Mouse (Mus musculus) stomach, embryonic 15.5 days (tissue): ENCODE measurements around the gene Fbxl4. TPM values are rescaled to one million over a fixed set of nuclear protein-coding genes. Genes with fewer than 3 reads are reported as not detected.
"Not testable (repeated sequence)": the region's sequence is repeated elsewhere in the genome, so short reads cannot be mapped to it uniquely, and the experiment has no call there.

Experiments used
- ATAC-seq: fragments of 200-750 bp; cut with Nextera tagmentation; 2 replicates; pipeline ENCODE4 v1.8.0; 2017; ENCODE audit warnings: low read depth, moderate number of reproducible peaks, moderate TSS enrichment; ENCODE audit not compliant: insufficient read depth, low FRiP score
- H3K27ac ChIP-seq: fragments of 300-500 bp; sonication (generic); 2 replicates; pipeline ENCODE4 v1.5.1; 2015; ENCODE audit warnings: mild to moderate bottlenecking, inconsistent platforms
- H3K27me3 ChIP-seq: fragments of 300-500 bp; sonication (generic); replicated peaks from 2 replicates; pipeline ENCODE4 v1.6.1; 2015; ENCODE audit warnings: inconsistent platforms
- H3K36me3 ChIP-seq: fragments of 300-500 bp; sonication (generic); 2 replicates; pipeline ENCODE4 v1.6.1; 2015; ENCODE audit warnings: inconsistent platforms
- H3K4me1 ChIP-seq: fragments of 300-500 bp; sonication (generic); 2 replicates; pipeline ENCODE4 v1.6.1; 2015; ENCODE audit warnings: inconsistent platforms
- H3K4me2 ChIP-seq: fragments of 300-500 bp; sonication (generic); 2 replicates; pipeline ENCODE4 v1.6.1; 2015; ENCODE audit warnings: mild to moderate bottlenecking, inconsistent platforms
- H3K4me3 ChIP-seq: fragments of 300-500 bp; sonication (generic); replicated peaks from 2 replicates; pipeline ENCODE4 v1.5.1; 2015; ENCODE audit warnings: inconsistent platforms
- H3K9ac ChIP-seq: fragments of 300-500 bp; sonication (generic); 2 replicates; pipeline ENCODE4 v1.6.1; 2015; ENCODE audit warnings: inconsistent platforms
- H3K9me3 ChIP-seq: fragments of 300-500 bp; sonication (generic); 2 replicates; pipeline ENCODE4 v1.6.1; 2016; ENCODE audit warnings: inconsistent platforms
- WGBS: fragments of 180-500 bp; shearing (Covaris S2); methylation state at CpG from one replicate; pipeline ENCODE4 v1.1.7; 2015; 5-methylcytosine and 5-hydroxymethylcytosine counted together
- polyA plus RNA-seq: library from polyadenylated mRNA; unstranded; fragments of >200 nt; fragmentation: Nextera tagmentation; extraction: Ambion mirVana; gene quantifications from 2 replicates; pipeline ENCODE4 v1.2.1, GENCODE M21; 2015

The Fbxl4 gene
- 12.6 and 12.9 TPM in 2 replicates for polyA plus RNA-seq

- peak within 1 kb of the TSS; percentile 98 for H3K27ac ChIP-seq
- peak within 1 kb of the TSS; percentile 76 for H3K4me2 ChIP-seq
- ATAC-seq, result peak; percentile 95
- under 1% methylated on average over 58 of the region's 62 CpGs for WGBS
- H3K9me3 ChIP-seq, result no peaks in the 10 kb centered on the region
- peaks cover 4% of the 10 kb centered on the region; the same call in 1 of the 2 replicates for H3K4me1 ChIP-seq
- H3K36me3 ChIP-seq, result no peaks in the 10 kb centered on the region
- H3K4me3 ChIP-seq, result peak within 1 kb of the TSS; percentile 73
- H3K9ac ChIP-seq, result peak within 1 kb of the TSS; percentile 81
- no peaks in the 10 kb centered on the region for H3K27me3 ChIP-seq
Measured at GRCm38 (mm10) chr4:22357266-22357930, at the start of gene Fbxl4. Fbxl4 (plus strand) TSS chr4:22357543.

GRCm38 (mm10) chr4:22314564-22314963 lies 42.8 kb upstream of the Fbxl4 start:
- H3K4me3 ChIP-seq, result no peak overlapping the region
- ATAC-seq, result no peak
- 81% methylated on average over 3 of the region's 3 CpGs for WGBS
- H3K4me2 ChIP-seq, result no peak overlapping the region
- no peak overlapping the region for H3K27ac ChIP-seq
- no peaks in the 10 kb centered on the region for H3K9me3 ChIP-seq
- no peak overlapping the region for H3K9ac ChIP-seq
- H3K27me3 ChIP-seq, result no peaks in the 10 kb centered on the region
- H3K4me1 ChIP-seq, result no peaks in the 10 kb centered on the region
- H3K36me3 ChIP-seq, result no peaks in the 10 kb centered on the region

- H3K4me1 ChIP-seq, result no peaks in the 10 kb centered on the region
- no peak overlapping the region for H3K9ac ChIP-seq
- H3K27me3 ChIP-seq, result no peaks in the 10 kb centered on the region
- ATAC-seq, result no peak
- H3K4me2 ChIP-seq, result no peak overlapping the region
- no peaks in the 10 kb centered on the region for H3K36me3 ChIP-seq
- H3K4me3 ChIP-seq, result no peak overlapping the region
- no peaks in the 10 kb centered on the region for H3K9me3 ChIP-seq
- 59% methylated on average over 8 of the region's 8 CpGs for WGBS
- H3K27ac ChIP-seq, result no peak overlapping the region
Measured at GRCm38 (mm10) chr4:22342816-22343573, 14.3 kb upstream of the Fbxl4 start.

- not testable (repeated sequence) for ATAC-seq, H3K4me2 ChIP-seq, H3K9me3 ChIP-seq
Measured at GRCm38 (mm10) chr4:22349086-22349485, 8.3 kb upstream of the Fbxl4 start.

GRCm38 (mm10) chr4:22357931-22358300 lies 573 bp downstream of the Fbxl4 start:
- peak overlapping the region; percentile 73 for H3K4me3 ChIP-seq
- no peaks in the 10 kb centered on the region for H3K36me3 ChIP-seq
- peaks cover 4% of the 10 kb centered on the region; the same call in 1 of the 2 replicates for H3K4me1 ChIP-seq
- no peaks in the 10 kb centered on the region for H3K27me3 ChIP-seq
- WGBS, result 5% methylated on average over 10 of the region's 10 CpGs
- H3K9ac ChIP-seq, result peak overlapping the region; percentile 81
- peak overlapping the region; percentile 76 for H3K4me2 ChIP-seq
- peak overlapping the region; percentile 98 for H3K27ac ChIP-seq
- ATAC-seq, result peak; percentile 30; the same call in 1 of the 2 replicates
- no peaks in the 10 kb centered on the region for H3K9me3 ChIP-seq

More at GRCm38 (mm10) chr4:22349086-22349485, 8.3 kb upstream of the Fbxl4 start:
- H3K36me3 ChIP-seq, H3K4me3 ChIP-seq, H3K4me1 ChIP-seq, H3K9ac ChIP-seq, H3K27me3 ChIP-seq, H3K27ac ChIP-seq: not testable (repeated sequence)
- WGBS, result 84% methylated on average over 4 of the region's 4 CpGs

GRCm38 (mm10) chr4:22358487-22358886 lies 1.1 kb downstream of the Fbxl4 start:
- 73% methylated on average over 10 of the region's 10 CpGs for WGBS
- H3K9ac ChIP-seq, result no peak overlapping the region

GRCm38 (mm10) chr4:22367368-22367767 lies 10.0 kb downstream of the Fbxl4 start:
- H3K4me3 ChIP-seq, result no peak overlapping the region
- no peak for ATAC-seq
- no peak overlapping the region for H3K4me2 ChIP-seq
- H3K36me3 ChIP-seq, result no peaks in the 10 kb centered on the region
- WGBS, result 48% methylated on average over 5 of the region's 5 CpGs
- H3K27ac ChIP-seq, result no peak overlapping the region
- H3K27me3 ChIP-seq, result no peaks in the 10 kb centered on the region
- H3K4me1 ChIP-seq, result no peaks in the 10 kb centered on the region
- H3K9ac ChIP-seq, result no peak overlapping the region
- H3K9me3 ChIP-seq, result no peaks in the 10 kb centered on the region

More at GRCm38 (mm10) chr4:22358487-22358886, 1.1 kb downstream of the Fbxl4 start:
- Histone ChIP-seq H3K36me3 (no peaks in the 10 kb centered on the region), H3K27ac (no peak overlapping the region), H3K27me3 (no peaks in the 10 kb centered on the region), H3K4me3 (peak overlapping the region; percentile 73), H3K9me3 (no peaks in the 10 kb centered on the region), H3K4me2 (peak overlapping the region; percentile 76), H3K4me1 (peaks cover 4% of the 10 kb centered on the region; the same call in 1 of the 2 replicates)
- ATAC-seq, result no peak

GRCm38 (mm10) chr4:22378516-22378915 lies 21.2 kb downstream of the Fbxl4 start:
- 29% methylated on average over 1 of the region's 1 CpGs for WGBS
- no peak overlapping the region for H3K4me3 ChIP-seq
- H3K9me3 ChIP-seq, result no peaks in the 10 kb centered on the region
- H3K4me2 ChIP-seq, result no peak overlapping the region
- H3K36me3 ChIP-seq, result peaks cover 2% of the 10 kb centered on the region; the same call in 1 of the 2 replicates
- no peaks in the 10 kb centered on the region for H3K4me1 ChIP-seq
- H3K27me3 ChIP-seq, result no peaks in the 10 kb centered on the region
- no peak overlapping the region for H3K27ac ChIP-seq
- H3K9ac ChIP-seq, result no peak overlapping the region
- no peak for ATAC-seq

GRCm38 (mm10) chr4:22380646-22381045 lies 23.3 kb downstream of the Fbxl4 start:
- H3K4me2 ChIP-seq, result no peak overlapping the region
- no peaks in the 10 kb centered on the region for H3K9me3 ChIP-seq
- H3K27me3 ChIP-seq, result no peaks in the 10 kb centered on the region
- peaks cover 2% of the 10 kb centered on the region; the same call in 1 of the 2 replicates for H3K36me3 ChIP-seq
- no peak overlapping the region for H3K4me3 ChIP-seq
- H3K27ac ChIP-seq, result no peak overlapping the region
- H3K9ac ChIP-seq, result no peak overlapping the region
- 58% methylated on average over 6 of the region's 6 CpGs for WGBS
- H3K4me1 ChIP-seq, result no peaks in the 10 kb centered on the region
- no peak for ATAC-seq

- Histone ChIP-seq H3K4me3 (no peak overlapping the region), H3K9ac (no peak overlapping the region), H3K27me3 (no peaks in the 10 kb centered on the region), H3K4me2 (no peak overlapping the region), H3K9me3 (no peaks in the 10 kb centered on the region), H3K27ac (no peak overlapping the region), H3K4me1 (no peaks in the 10 kb centered on the region), H3K36me3 (no peaks in the 10 kb centered on the region)
- WGBS, result 86% methylated on average over 1 of the region's 1 CpGs
- no peak for ATAC-seq
Measured at GRCm38 (mm10) chr4:22383528-22384265, 26.4 kb downstream of the Fbxl4 start.

GRCm38 (mm10) chr4:22390045-22390444 lies 32.7 kb downstream of the Fbxl4 start:
- Histone ChIP-seq H3K4me2 (no peak overlapping the region), H3K9me3 (no peaks in the 10 kb centered on the region), H3K27ac (no peak overlapping the region), H3K4me1 (no peaks in the 10 kb centered on the region), H3K27me3 (no peaks in the 10 kb centered on the region), H3K9ac (no peak overlapping the region), H3K36me3 (no peaks in the 10 kb centered on the region), H3K4me3 (no peak overlapping the region)
- no peak for ATAC-seq
- 63% methylated on average over 7 of the region's 7 CpGs for WGBS
